Mouse (Mus musculus) CH12.LX (cell line): ENCODE results near the gene Calcoco2. TPM values are rescaled to one million over a fixed set of nuclear protein-coding genes. Genes with fewer than 3 reads are reported as not detected.

ENCODE experiments used
- DNase-seq: peaks from one replicate; pipeline ENCODE4 v3.0.0-alpha.2; 2013; ENCODE audit errors: extremely low read depth
- H3K27ac ChIP-seq: 2 replicates; pipeline ENCODE4 v1.5.1; 2012; ENCODE audit warnings: low read depth, mild to moderate bottlenecking, control low read depth, moderate library complexity; ENCODE audit not compliant: insufficient read depth
- H3K27me3 ChIP-seq: replicated peaks from 2 replicates; pipeline ENCODE3; 2012; ENCODE audit warnings: inconsistent platforms
- H3K36me3 ChIP-seq, 2 experiments: replicated peaks in 1 of 2; 2 replicates each; pipeline versions ENCODE3 to v1.6.1; 2012; ENCODE audit warnings: inconsistent platforms in 1 of 2, low read length in 1 of 2, mild to moderate bottlenecking in 1 of 2, mixed read lengths in 1 of 2, moderate library complexity in 1 of 2; ENCODE audit not compliant: control insufficient read depth in 1 of 2, insufficient read depth in 1 of 2
- H3K4me1 ChIP-seq, 2 experiments: 2 replicates each; pipeline ENCODE4 v1.6.1; 2012; ENCODE audit warnings: inconsistent platforms in 1 of 2, moderate library complexity in 1 of 2; ENCODE audit not compliant: insufficient read depth in 2 of 2, control insufficient read depth in 1 of 2
- H3K4me2 ChIP-seq: 2 replicates; pipeline ENCODE4 v1.6.1; 2012; ENCODE audit warnings: low read depth, mild to moderate bottlenecking, control low read depth; ENCODE audit not compliant: poor library complexity, insufficient read depth, severe bottlenecking
- H3K4me3 ChIP-seq, 3 experiments: fragments of 150-350 bp in 1 of 3; sonication (generic) in 1 of 3; replicated peaks in 1 of 3; 2 replicates each; pipeline versions ENCODE3 to v1.5.1; 2011 to 2012; ENCODE audit warnings: low read depth in 2 of 3, low read length in 2 of 3, mild to moderate bottlenecking in 2 of 3, moderate library complexity in 2 of 3, control low read depth in 1 of 3, improper control_type of control experiment in 1 of 3, inconsistent platforms in 1 of 3, mixed read lengths in 1 of 3; ENCODE audit not compliant: poor library complexity in 1 of 3
- H3K79me2 ChIP-seq: replicated peaks from 2 replicates; pipeline ENCODE4 v1.6.1; 2012; ENCODE audit warnings: mild to moderate bottlenecking, moderate library complexity; ENCODE audit not compliant: control insufficient read depth, poor library complexity, insufficient read depth, severe bottlenecking; ENCODE audit errors: extremely low read depth
- H3K9ac ChIP-seq: 2 replicates; pipeline ENCODE4 v1.6.1; 2012; ENCODE audit warnings: low read depth, mild to moderate bottlenecking, control low read depth, moderate library complexity; ENCODE audit not compliant: insufficient read depth
- H3K9me3 ChIP-seq: replicated peaks from 2 replicates; pipeline ENCODE3; 2012; ENCODE audit warnings: low read length, inconsistent platforms, mixed read lengths
- BHLHE40 ChIP-seq: IDR thresholded peaks from 2 replicates; pipeline ENCODE4 v1.6.1; 2011; ENCODE audit warnings: mild to moderate bottlenecking, low read depth, low read length, improper control_type of control experiment
- CHD1 ChIP-seq: IDR thresholded peaks from 2 replicates; pipeline ENCODE4 v1.6.1; 2012; ENCODE audit warnings: low read depth, low read length, improper control_type of control experiment, inconsistent platforms
- CHD2 ChIP-seq: IDR thresholded peaks from 2 replicates; pipeline ENCODE4 v1.6.1; 2011; ENCODE audit warnings: low read length, improper control_type of control experiment
- CTCF ChIP-seq, 2 experiments: IDR thresholded peaks in 1 of 2; conservative IDR thresholded peaks in 1 of 2; 2 replicates each; pipeline ENCODE4 v1.5.1; 2011 to 2012; ENCODE audit warnings: low read depth in 2 of 2, low read length in 2 of 2, improper control_type of control experiment in 1 of 2, inconsistent platforms in 1 of 2, mild to moderate bottlenecking in 1 of 2, moderate library complexity in 1 of 2
- E2F4 ChIP-seq: IDR thresholded peaks from 2 replicates; pipeline ENCODE4 v1.6.1; 2011; ENCODE audit warnings: low read depth, low read length, improper control_type of control experiment; ENCODE audit not compliant: insufficient replicate concordance
- ELF1 ChIP-seq: IDR thresholded peaks from 2 replicates; pipeline ENCODE4 v1.6.1; 2014; ENCODE audit warnings: low read depth, mild to moderate bottlenecking, inconsistent platforms, low read length, improper control_type of control experiment
- EP300 ChIP-seq: IDR thresholded peaks from 2 replicates; pipeline ENCODE4 v1.6.1; 2011; ENCODE audit warnings: low read length, improper control_type of control experiment
- ETS1 ChIP-seq: conservative IDR thresholded peaks from 2 replicates; pipeline ENCODE4 v1.6.1; 2012; ENCODE audit warnings: low read depth, mild to moderate bottlenecking, inconsistent platforms, low read length, improper control_type of control experiment, moderate library complexity
- GABPA ChIP-seq: IDR thresholded peaks from 2 replicates; pipeline ENCODE4 v1.6.1; 2012; ENCODE audit warnings: low read depth, low read length, improper control_type of control experiment, inconsistent platforms; ENCODE audit not compliant: insufficient replicate concordance
- HCFC1 ChIP-seq: IDR thresholded peaks from 2 replicates; pipeline ENCODE4 v1.6.1; 2012; ENCODE audit warnings: low read depth, mild to moderate bottlenecking, inconsistent platforms, low read length, improper control_type of control experiment
- IRF4 ChIP-seq: IDR thresholded peaks from 2 replicates; pipeline ENCODE4 v1.6.1; 2014; ENCODE audit warnings: low read depth, mild to moderate bottlenecking, inconsistent platforms, low read length, improper control_type of control experiment
- JUN ChIP-seq: IDR thresholded peaks from 2 replicates; pipeline ENCODE4 v1.6.1; 2011; ENCODE audit warnings: low read depth, mild to moderate bottlenecking, low read length, improper control_type of control experiment, moderate library complexity; ENCODE audit not compliant: insufficient read depth
- JUND ChIP-seq: conservative IDR thresholded peaks from 2 replicates; pipeline ENCODE4 v1.6.1; 2011; ENCODE audit warnings: low read depth, low read length, improper control_type of control experiment
- KAT2A ChIP-seq: IDR thresholded peaks from 2 replicates; pipeline ENCODE4 v1.6.1; 2012; ENCODE audit warnings: low read length, improper control_type of control experiment, inconsistent platforms; ENCODE audit not compliant: insufficient replicate concordance
- MAFK ChIP-seq: IDR thresholded peaks from 2 replicates; pipeline ENCODE4 v1.6.1; 2011; ENCODE audit warnings: low read length, improper control_type of control experiment; ENCODE audit not compliant: insufficient replicate concordance
- MAX ChIP-seq: IDR thresholded peaks from 2 replicates; pipeline ENCODE4 v1.6.1; 2011; ENCODE audit warnings: low read length, improper control_type of control experiment
- MAZ ChIP-seq: IDR thresholded peaks from 2 replicates; pipeline ENCODE4 v1.6.1; 2012; ENCODE audit warnings: low read depth, mild to moderate bottlenecking, inconsistent platforms, low read length, improper control_type of control experiment, moderate library complexity
- MEF2A ChIP-seq: IDR thresholded peaks from 2 replicates; pipeline ENCODE4 v1.6.1; 2014; ENCODE audit warnings: low read depth, mild to moderate bottlenecking, inconsistent platforms, low read length, improper control_type of control experiment, borderline replicate concordance
- MXI1 ChIP-seq: IDR thresholded peaks from 2 replicates; pipeline ENCODE4 v1.6.1; 2011; ENCODE audit warnings: mild to moderate bottlenecking, low read depth, low read length, improper control_type of control experiment
- MYC ChIP-seq: IDR thresholded peaks from 2 replicates; pipeline ENCODE4 v1.6.1; 2011; ENCODE audit warnings: low read depth, mild to moderate bottlenecking, improper control_type of control experiment, low read length
- NELFE ChIP-seq: IDR thresholded peaks from 2 replicates; pipeline ENCODE4 v1.6.1; 2011; ENCODE audit warnings: low read depth, low read length, improper control_type of control experiment
- NRF1 ChIP-seq: IDR thresholded peaks from 2 replicates; pipeline ENCODE4 v1.6.1; 2014; ENCODE audit warnings: low read depth, mild to moderate bottlenecking, inconsistent platforms, low read length, improper control_type of control experiment, moderate library complexity
- PAX5 ChIP-seq: IDR thresholded peaks from 2 replicates; pipeline ENCODE4 v1.6.1; 2012; ENCODE audit warnings: low read length, inconsistent platforms, mixed read lengths
- POLR2A ChIP-seq: IDR thresholded peaks from 2 replicates; pipeline ENCODE4 v1.6.1; 2011; ENCODE audit warnings: low read depth, mild to moderate bottlenecking, improper control_type of control experiment, low read length
- POLR2AphosphoS2 ChIP-seq: IDR thresholded peaks from 2 replicates; pipeline ENCODE4 v1.6.1; 2011; ENCODE audit warnings: low read depth, low read length, improper control_type of control experiment
- RAD21 ChIP-seq: IDR thresholded peaks from 2 replicates; pipeline ENCODE4 v1.6.1; 2011; ENCODE audit warnings: low read depth, mild to moderate bottlenecking, low read length, improper control_type of control experiment, moderate library complexity
- RCOR1 ChIP-seq: conservative IDR thresholded peaks from 2 replicates; pipeline ENCODE4 v1.6.1; 2012; ENCODE audit warnings: low read depth, mild to moderate bottlenecking, inconsistent platforms, low read length, improper control_type of control experiment
- SIN3A ChIP-seq: IDR thresholded peaks from 2 replicates; pipeline ENCODE4 v1.6.1; 2012; ENCODE audit warnings: low read length, improper control_type of control experiment, inconsistent platforms
- SMC3 ChIP-seq: IDR thresholded peaks from 2 replicates; pipeline ENCODE4 v1.6.1; 2011; ENCODE audit warnings: low read depth, low read length, improper control_type of control experiment
- TBP ChIP-seq: conservative IDR thresholded peaks from 2 replicates; pipeline ENCODE4 v1.6.1; 2011; ENCODE audit warnings: low read depth, low read length, improper control_type of control experiment
- TCF12 ChIP-seq: IDR thresholded peaks from 2 replicates; pipeline ENCODE4 v1.6.1; 2014; ENCODE audit warnings: low read depth, mild to moderate bottlenecking, inconsistent platforms, low read length, improper control_type of control experiment
- UBTF ChIP-seq: IDR thresholded peaks from 2 replicates; pipeline ENCODE4 v1.6.1; 2012; ENCODE audit warnings: low read depth, mild to moderate bottlenecking, inconsistent platforms, low read length, improper control_type of control experiment, moderate library complexity
- USF1 ChIP-seq: IDR thresholded peaks from 2 replicates; pipeline ENCODE4 v1.6.1; 2014; ENCODE audit warnings: low read depth, mild to moderate bottlenecking, inconsistent platforms, low read length, improper control_type of control experiment
- USF2 ChIP-seq: conservative IDR thresholded peaks from 2 replicates; pipeline ENCODE4 v1.6.1; 2011; ENCODE audit warnings: low read depth, low read length, improper control_type of control experiment
- ZC3H11A ChIP-seq: IDR thresholded peaks from 2 replicates; pipeline ENCODE4 v1.6.1; 2012; ENCODE audit warnings: low read depth, mild to moderate bottlenecking, inconsistent platforms, low read length, improper control_type of control experiment
- ZKSCAN1 ChIP-seq: IDR thresholded peaks from 2 replicates; pipeline ENCODE4 v1.6.1; 2012; ENCODE audit warnings: low read depth, inconsistent platforms, low read length, improper control_type of control experiment, borderline replicate concordance
- ZMIZ1 ChIP-seq: IDR thresholded peaks from 2 replicates; pipeline ENCODE4 v1.6.1; 2012; ENCODE audit warnings: low read depth, mild to moderate bottlenecking, inconsistent platforms, low read length, improper control_type of control experiment
- ZNF384 ChIP-seq: IDR thresholded peaks from 2 replicates; pipeline ENCODE4 v1.6.1; 2012; ENCODE audit warnings: low read depth, low read length, improper control_type of control experiment, inconsistent platforms
- dilution Hi-C: fragments of 300-500 bp; cut with MboI; formaldehyde crosslinking; loops from 2 replicates; pipeline ENCODE4 v1.14.3; 2020; ENCODE audit warnings: low sequenced_read_pairs; ENCODE audit not compliant: extremely low pct_unique_long_range_greater_than_20kb, extremely low pct_ligation_motif_present
- in situ Hi-C: fragments of 300-500 bp; cut with MboI; formaldehyde crosslinking; loops from 3 replicates; pipeline ENCODE4 v1.14.3; 2019; ENCODE audit warnings: low sequenced_read_pairs, low pct_ligation_motif_present, low pct_unique_long_range_greater_than_20kb, mixed read lengths
- polyA plus RNA-seq: library from polyadenylated mRNA; unstranded; fragments of >175 nt; gene quantifications from 2 replicates; pipeline ENCODE4 v1.2.1, GENCODE M21; 2012; ENCODE audit warnings: low read depth; ENCODE audit not compliant: insufficient read length
- total RNA-seq, 2 experiments: library from RNA; depleted of rRNA; stranded (reverse); fragments of 300-350 nt in 1 of 2; fragments of >200 nt in 1 of 2; gene quantifications; 2 replicates each; pipeline ENCODE4 v1.2.3; 2012 to 2014

Gene Calcoco2
- total and polyA plus RNA-seq, 3 experiments: not detected

DNA sequence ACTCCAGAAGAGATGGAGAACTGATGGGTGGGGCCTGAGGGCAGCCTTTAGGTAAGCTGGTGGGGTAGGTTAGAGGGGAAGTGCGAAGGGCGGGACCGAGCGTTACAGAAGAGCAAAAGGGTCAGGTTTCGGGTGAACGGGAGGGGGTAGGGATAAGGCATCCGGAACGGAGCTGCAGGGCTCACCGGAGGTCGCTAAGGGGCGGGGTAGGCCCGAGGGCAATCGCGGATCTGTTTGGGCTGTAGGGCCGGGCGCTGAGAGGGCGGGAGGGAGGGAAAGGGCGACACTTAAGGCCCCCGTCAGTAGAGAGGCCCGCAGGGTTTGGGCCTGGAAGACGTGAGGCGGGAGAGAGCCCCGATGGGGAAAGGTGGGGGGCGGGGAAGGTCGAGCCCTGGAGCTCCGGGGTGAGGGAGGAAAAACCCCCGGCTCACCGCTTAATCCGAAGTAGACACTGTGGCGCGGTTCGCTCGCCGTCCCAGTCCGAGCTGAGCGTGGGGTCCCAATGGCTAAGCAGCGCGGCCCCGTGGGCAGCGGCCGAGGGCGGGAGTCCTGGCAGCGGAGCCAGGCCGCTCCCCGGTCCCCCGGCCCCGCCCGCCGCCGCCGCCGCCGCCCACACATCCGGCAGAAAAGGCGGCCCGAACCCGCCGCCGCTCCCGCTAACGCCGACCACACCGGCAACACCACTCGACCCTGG, 47.1 kb downstream of the Calcoco2 start:
- H3K27ac ChIP-seq: peak overlapping the region; percentile 68
- H3K4me3 ChIP-seq: peak overlapping the region; percentile 81 to 89 (median 89)
- peaks cover 16 to 50% of the 10 kb centered on the region in 2 experiments for H3K36me3 ChIP-seq
- peak; percentile 87 for DNase-seq
- peak overlapping the region; percentile 97 for H3K9ac ChIP-seq
- dilution Hi-C loops: no loop called here
- peaks cover 50% of the 10 kb centered on the region for H3K79me2 ChIP-seq
- H3K27me3 ChIP-seq: no peaks in the 10 kb centered on the region
- H3K4me2 ChIP-seq: peak overlapping the region; percentile 98
- in situ Hi-C loops: no loop called here
- H3K4me1 ChIP-seq: peaks cover 7 to 51% of the 10 kb centered on the region in 2 experiments
- TF ChIP-seq RCOR1 (no peak), TCF12 (peak; percentile 44), USF2 (no peak), KAT2A (no peak), POLR2A (no peak; the same call in 1 of the 2 replicates), ZKSCAN1 (no peak), ZMIZ1 (no peak), MAZ (peak; percentile 50; the same call in 1 of the 2 replicates), MEF2A (peak; percentile 57), E2F4 (no peak), CHD2 (peak; percentile 58), JUND (no peak), CTCF (conservative IDR thresholded peaks at IDR 0.05 in 1 of 2, IDR thresholded peaks at IDR 0.05 in 1 of 2; ENCODE audit: low read depth in 2 of 2, low read length in 2 of 2) (no peak), ELF1 (no peak; the same call in 1 of the 2 replicates), NRF1 (no peak), JUN (no peak), GABPA (no peak), MAX (no peak; the same call in 1 of the 2 replicates), RAD21 (no peak), EP300 (no peak), BHLHE40 (no peak; the same call in 1 of the 2 replicates), PAX5 (no peak), UBTF (no peak; the same call in 1 of the 2 replicates), POLR2AphosphoS2 (no peak), ETS1 (0 out of 2 replicates have a peak, but pooled peaks have one; percentile 9), TBP (no peak), CHD1 (no peak), MXI1 (peak; percentile 66), MYC (no peak), SIN3A (peak; percentile 83), USF1 (no peak), MAFK (no peak), SMC3 (no peak), NELFE (peak; percentile 54; the same call in 1 of the 2 replicates), ZNF384 (no peak), IRF4 (peak; percentile 52), ZC3H11A (no peak), HCFC1 (no peak; the same call in 1 of the 2 replicates)
- H3K9me3 ChIP-seq: no peaks in the 10 kb centered on the region
